Mouse (Mus musculus) neural tube, embryonic 15.5 days (tissue): ENCODE measurements around the gene Itga6. TPM values are rescaled to one million over a fixed set of nuclear protein-coding genes. Genes with fewer than 3 reads are reported as not detected.

ENCODE experiments used
- ATAC-seq: fragments of 200-750 bp; cut with Nextera tagmentation; 2 replicates; pipeline ENCODE4 v1.8.0; 2017; ENCODE audit warnings: mild to moderate bottlenecking, moderate TSS enrichment, moderate library complexity; ENCODE audit not compliant: low FRiP score
- H3K27ac ChIP-seq: fragments of 300-500 bp; sonication (generic); replicated peaks from 2 replicates; pipeline ENCODE4 v1.5.1; 2015; ENCODE audit warnings: mild to moderate bottlenecking, inconsistent platforms
- H3K27me3 ChIP-seq: fragments of 300-500 bp; sonication (generic); replicated peaks from 2 replicates; pipeline ENCODE4 v1.6.1; 2015; ENCODE audit warnings: inconsistent platforms
- H3K36me3 ChIP-seq: fragments of 300-500 bp; sonication (generic); 2 replicates; pipeline ENCODE4 v1.6.1; 2015; ENCODE audit warnings: inconsistent platforms
- H3K4me1 ChIP-seq: fragments of 300-500 bp; sonication (generic); 2 replicates; pipeline ENCODE4 v1.6.1; 2015; ENCODE audit warnings: inconsistent platforms
- H3K4me2 ChIP-seq: fragments of 300-500 bp; sonication (generic); 2 replicates; pipeline ENCODE4 v1.6.1; 2015; ENCODE audit warnings: inconsistent platforms, mild to moderate bottlenecking, moderate library complexity
- H3K4me3 ChIP-seq: fragments of 300-500 bp; sonication (generic); replicated peaks from 2 replicates; pipeline ENCODE4 v1.5.1; 2015; ENCODE audit warnings: mild to moderate bottlenecking, inconsistent platforms
- H3K9ac ChIP-seq: fragments of 300-500 bp; sonication (generic); replicated peaks from 2 replicates; pipeline ENCODE4 v1.6.1; 2015; ENCODE audit warnings: mild to moderate bottlenecking, inconsistent platforms
- H3K9me3 ChIP-seq: fragments of 300-500 bp; sonication (generic); replicated peaks from 2 replicates; pipeline ENCODE4 v1.6.1; 2016; ENCODE audit warnings: inconsistent platforms
- WGBS: fragments of 180-500 bp; shearing (Covaris S2); methylation state at CpG from one replicate; pipeline ENCODE4 v1.1.7; 2015; ENCODE audit warnings: mixed read lengths; 5-methylcytosine and 5-hydroxymethylcytosine counted together
- polyA plus RNA-seq: library from polyadenylated mRNA; unstranded; fragments of >200 nt; fragmentation: Nextera tagmentation; extraction: Ambion mirVana; gene quantifications from 2 replicates; pipeline ENCODE4 v1.2.1, GENCODE M21; 2015

Gene Itga6
- polyA plus RNA-seq, 1 experiment from 2014 or later, result 23.1 TPM

DNA sequence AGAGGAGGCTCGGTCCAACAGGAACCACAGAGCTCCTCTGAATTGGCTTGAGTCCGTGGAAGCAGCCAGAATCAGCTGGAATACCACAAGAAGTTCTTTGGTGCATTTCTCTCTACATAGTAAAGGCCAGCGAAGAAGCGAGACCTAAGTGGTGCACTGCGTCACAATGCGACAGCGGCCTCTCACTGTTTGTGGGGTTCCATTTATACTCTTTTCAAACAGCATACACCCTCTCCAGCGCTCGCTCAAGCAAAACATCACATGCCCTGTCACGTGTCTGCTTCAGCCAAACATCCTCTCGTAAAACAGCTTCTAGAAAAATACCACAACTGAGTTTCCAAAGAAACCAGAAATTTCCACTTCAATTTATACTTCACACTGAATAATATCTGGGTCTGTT lies 64.6 kb downstream of the Itga6 start:
- no peak overlapping the region for H3K4me3 ChIP-seq
- no peak overlapping the region for H3K4me2 ChIP-seq
- H3K9ac ChIP-seq, result no peak overlapping the region
- 0 out of 2 replicates have a peak, but pooled peaks cover 2% of the 10 kb centered on the region for H3K9me3 ChIP-seq
- peaks cover 4% of the 10 kb centered on the region; the same call in 1 of the 2 replicates for H3K4me1 ChIP-seq
- no peaks in the 10 kb centered on the region for H3K36me3 ChIP-seq
- 95% methylated on average over 11 of the region's 11 CpGs for WGBS
- no peak for ATAC-seq
- 0 out of 2 replicates have a peak, but pooled peaks cover 5% of the 10 kb centered on the region for H3K27me3 ChIP-seq
- H3K27ac ChIP-seq, result no peak overlapping the region

DNA sequence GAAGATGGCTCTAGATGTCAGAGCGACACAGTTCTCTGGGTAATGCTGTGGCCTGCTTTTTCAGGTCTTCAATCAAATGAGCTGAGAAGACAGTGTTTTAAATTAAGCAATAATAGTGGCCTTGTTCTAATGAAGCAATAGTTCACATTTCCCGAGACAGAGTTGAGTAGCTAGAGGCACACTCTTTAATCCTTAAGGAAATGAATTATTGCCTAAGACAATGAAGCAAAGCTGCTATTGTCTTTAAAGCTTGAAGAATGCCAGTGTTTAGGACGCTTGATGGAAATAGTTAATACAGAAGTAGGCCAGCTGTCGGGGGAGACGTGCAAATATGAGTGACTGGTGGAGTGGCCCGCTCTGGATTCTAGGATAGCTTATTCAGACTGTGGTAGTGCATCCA lies 65.5 kb downstream of the Itga6 start:
- Histone ChIP-seq H3K9ac (no peak overlapping the region), H3K4me3 (no peak overlapping the region), H3K9me3 (0 out of 2 replicates have a peak, but pooled peaks cover 2% of the 10 kb centered on the region), H3K4me2 (no peak overlapping the region), H3K27ac (no peak overlapping the region), H3K27me3 (0 out of 2 replicates have a peak, but pooled peaks cover 5% of the 10 kb centered on the region), H3K36me3 (no peaks in the 10 kb centered on the region), H3K4me1 (peaks cover 4% of the 10 kb centered on the region; the same call in 1 of the 2 replicates)
- WGBS, result 34% methylated on average over 6 of the region's 6 CpGs
- no peak for ATAC-seq

DNA sequence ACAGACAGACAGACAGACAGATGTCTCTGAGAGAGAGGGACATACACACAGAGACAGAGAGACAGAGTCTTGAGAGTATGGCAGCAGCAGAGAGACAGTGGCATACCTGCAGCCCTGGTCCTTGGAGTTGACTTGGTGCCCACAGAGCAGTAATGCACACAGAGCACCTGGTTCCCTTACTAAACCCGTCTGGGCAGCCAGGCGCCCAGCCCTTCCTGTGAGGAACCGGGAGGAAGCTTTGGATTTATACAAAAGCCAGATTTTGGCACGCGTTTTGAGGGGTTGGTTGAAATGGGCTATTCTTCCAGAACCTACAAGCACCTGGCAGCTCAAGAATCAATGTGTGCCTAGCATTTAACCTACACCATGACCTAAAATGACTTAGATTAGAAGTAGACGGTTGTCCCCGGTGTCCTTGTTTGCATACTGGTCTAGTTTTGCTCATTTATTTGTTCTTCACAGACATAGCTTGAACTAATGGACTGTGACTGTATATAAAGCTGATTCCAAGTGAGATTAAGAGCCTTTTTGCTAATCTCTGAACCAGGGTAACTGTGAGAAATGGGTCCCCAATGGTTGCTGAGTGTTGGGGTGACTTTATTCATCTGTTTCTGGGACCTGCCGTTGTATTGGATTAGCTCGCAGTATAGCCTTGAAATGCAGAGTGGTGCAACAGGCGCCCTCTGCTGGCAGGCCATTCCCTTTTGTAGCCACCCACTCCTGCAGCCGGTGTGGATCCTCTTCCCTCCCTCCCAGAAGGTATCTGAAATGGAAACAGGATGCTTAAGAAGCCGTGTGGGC lies 67.0 kb downstream of the Itga6 start:
- H3K27ac ChIP-seq, result no peak overlapping the region
- peak; percentile 85 for ATAC-seq
- no peak overlapping the region for H3K4me3 ChIP-seq
- 0 out of 2 replicates have a peak, but pooled peaks cover 2% of the 10 kb centered on the region for H3K9me3 ChIP-seq
- H3K9ac ChIP-seq, result no peak overlapping the region
- no peak overlapping the region for H3K4me2 ChIP-seq
- peaks cover 5% of the 10 kb centered on the region; the same call in 1 of the 2 replicates for H3K27me3 ChIP-seq
- WGBS, result 44% methylated on average over 12 of the region's 12 CpGs
- no peaks in the 10 kb centered on the region for H3K36me3 ChIP-seq
- peaks cover 8% of the 10 kb centered on the region for H3K4me1 ChIP-seq

DNA sequence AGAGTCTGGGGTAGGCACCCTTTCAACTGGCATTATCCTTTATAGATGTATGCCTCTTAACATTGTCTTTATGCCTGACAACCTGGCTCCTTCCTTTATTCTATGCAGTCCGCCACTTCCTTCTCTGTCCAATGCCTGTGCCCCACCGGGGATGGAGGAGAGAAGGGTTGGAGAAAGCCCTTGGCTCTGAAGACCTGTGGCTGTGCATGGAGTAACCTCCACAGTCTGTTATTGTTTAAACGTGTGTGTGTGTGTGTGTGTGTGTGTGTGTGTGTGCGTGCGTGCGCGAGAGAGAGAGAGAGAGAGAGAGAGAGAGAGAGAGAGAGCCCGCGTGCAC lies 67.6 kb downstream of the Itga6 start:
- no peak overlapping the region for H3K4me3 ChIP-seq
- 88% methylated on average over 8 of the region's 9 CpGs for WGBS
- ATAC-seq, result peak; percentile 43; the same call in 1 of the 2 replicates

DNA sequence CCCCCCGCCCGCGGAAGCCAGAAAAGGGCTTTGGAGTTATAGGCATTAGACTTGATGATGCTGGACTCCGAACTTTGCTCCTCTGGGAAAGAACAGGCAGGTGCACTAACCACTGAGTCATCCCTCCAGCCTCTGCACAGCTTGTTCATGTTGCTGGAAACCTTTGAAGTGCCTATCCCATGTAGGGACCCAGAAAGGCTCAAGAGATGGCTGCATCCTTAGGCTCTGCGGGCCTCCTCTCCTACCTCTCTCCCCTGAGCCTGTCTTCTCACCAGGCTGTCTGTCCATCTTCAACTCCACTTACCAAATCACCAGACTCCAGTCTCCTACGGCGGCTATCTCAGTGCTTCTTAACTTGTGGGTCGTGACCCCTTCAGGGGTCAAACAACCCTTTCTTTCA lies 68.0 kb downstream of the Itga6 start:
- Histone ChIP-seq H3K9me3 (0 out of 2 replicates have a peak, but pooled peaks cover 2% of the 10 kb centered on the region), H3K36me3 (no peaks in the 10 kb centered on the region), H3K4me2 (no peak overlapping the region), H3K27ac (no peak overlapping the region), H3K4me3 (no peak overlapping the region), H3K4me1 (peaks cover 8% of the 10 kb centered on the region), H3K9ac (no peak overlapping the region), H3K27me3 (peaks cover 5% of the 10 kb centered on the region; the same call in 1 of the 2 replicates)
- no peak for ATAC-seq
- WGBS, result 85% methylated on average over 5 of the region's 8 CpGs

More for the DNA sequence above, 67.6 kb downstream of the Itga6 start:
- H3K4me2 ChIP-seq, result no peak overlapping the region
- peaks cover 5% of the 10 kb centered on the region; the same call in 1 of the 2 replicates for H3K27me3 ChIP-seq
- peaks cover 8% of the 10 kb centered on the region for H3K4me1 ChIP-seq
- no peaks in the 10 kb centered on the region for H3K36me3 ChIP-seq
- H3K9me3 ChIP-seq, result 0 out of 2 replicates have a peak, but pooled peaks cover 2% of the 10 kb centered on the region
- H3K9ac ChIP-seq, result no peak overlapping the region
- H3K27ac ChIP-seq, result no peak overlapping the region

DNA sequence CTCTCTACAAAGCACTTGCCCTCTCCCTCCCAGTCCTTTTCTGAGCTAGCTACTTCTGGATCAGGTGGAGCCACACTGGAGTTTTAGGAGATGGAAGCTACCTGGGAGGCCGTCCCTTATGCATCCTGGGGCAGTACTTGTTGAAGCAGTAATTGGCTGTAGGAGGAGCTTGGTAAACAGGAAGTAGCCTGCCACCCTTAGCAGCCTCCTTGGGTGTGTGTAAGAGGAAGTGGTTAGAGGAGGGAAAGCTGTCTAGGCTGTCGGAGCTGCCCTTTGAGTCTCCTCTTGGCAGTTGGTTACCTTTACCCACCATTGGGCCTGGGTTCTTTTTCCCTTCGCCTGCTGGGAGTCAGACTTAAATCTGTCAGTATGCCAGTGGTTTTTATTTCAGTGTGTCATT lies 68.6 kb downstream of the Itga6 start:
- WGBS, result 35% methylated on average over 3 of the region's 3 CpGs
- H3K4me3 ChIP-seq, result no peak overlapping the region
- no peak for ATAC-seq

DNA sequence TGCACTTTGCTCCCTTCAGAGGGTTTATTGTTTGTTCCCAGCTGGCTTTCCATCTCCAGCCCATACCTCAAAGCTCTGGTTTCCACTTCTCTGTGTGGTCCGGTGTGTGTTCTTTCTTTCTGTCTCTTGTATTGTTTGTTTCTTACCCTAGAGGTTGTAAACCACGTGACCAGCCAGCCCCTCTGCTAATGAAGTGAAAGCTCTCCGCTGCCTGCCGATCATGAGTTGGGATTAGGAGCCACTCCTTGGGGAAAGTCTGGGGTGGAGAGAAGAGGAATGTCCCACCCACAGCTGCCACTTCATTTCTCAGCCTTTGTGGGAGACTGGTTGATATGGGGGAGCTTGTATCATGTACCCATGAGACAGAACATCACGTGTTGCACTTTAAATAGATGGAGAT lies 69.9 kb downstream of the Itga6 start:
- H3K4me1 ChIP-seq, result peaks cover 8% of the 10 kb centered on the region
- H3K36me3 ChIP-seq, result 0 out of 2 replicates have a peak, but pooled peaks cover 3% of the 10 kb centered on the region
- H3K27me3 ChIP-seq, result peaks cover 5% of the 10 kb centered on the region; the same call in 1 of the 2 replicates
- WGBS, result 21% methylated on average over 5 of the region's 5 CpGs
- no peaks in the 10 kb centered on the region for H3K9me3 ChIP-seq
- no peak overlapping the region for H3K9ac ChIP-seq
- ATAC-seq, result no peak
- no peak overlapping the region for H3K4me2 ChIP-seq
- H3K27ac ChIP-seq, result no peak overlapping the region
- H3K4me3 ChIP-seq, result no peak overlapping the region

More for the DNA sequence above, 68.6 kb downstream of the Itga6 start:
- Histone ChIP-seq H3K27me3 (peaks cover 5% of the 10 kb centered on the region; the same call in 1 of the 2 replicates), H3K4me2 (no peak overlapping the region), H3K9ac (no peak overlapping the region), H3K9me3 (0 out of 2 replicates have a peak, but pooled peaks cover 2% of the 10 kb centered on the region), H3K4me1 (peaks cover 8% of the 10 kb centered on the region), H3K27ac (no peak overlapping the region), H3K36me3 (no peaks in the 10 kb centered on the region)

DNA sequence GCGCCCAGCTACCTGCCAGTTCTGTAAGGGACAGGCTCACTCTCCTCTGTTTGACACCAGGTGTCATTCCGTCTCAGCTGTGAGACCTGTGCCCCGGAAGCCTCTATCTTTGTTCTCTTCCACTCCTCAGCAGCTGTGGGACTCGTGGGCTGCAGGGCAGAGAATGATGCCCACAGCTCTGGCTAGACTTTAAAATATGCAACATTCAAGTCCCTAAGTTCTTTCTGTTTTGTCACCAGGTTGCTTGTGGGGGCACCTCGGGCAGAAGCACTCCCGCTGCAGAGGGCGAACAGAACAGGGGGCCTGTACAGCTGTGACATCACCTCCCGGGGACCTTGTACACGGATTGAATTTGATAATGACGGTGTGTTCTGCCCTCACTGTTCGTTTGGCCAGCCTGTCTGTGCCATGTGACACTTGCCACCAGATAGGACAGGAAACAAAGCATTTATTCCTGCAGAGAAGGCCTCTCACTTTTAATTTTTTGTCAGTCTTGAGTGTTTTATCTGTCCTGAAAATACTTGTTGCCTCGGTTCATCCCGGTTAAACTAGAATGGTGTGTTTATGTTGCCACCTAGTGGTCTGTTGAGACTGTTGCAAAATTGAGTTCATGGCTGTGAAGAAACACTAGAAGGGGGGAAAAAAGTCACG lies 71.1 kb downstream of the Itga6 start:
- Histone ChIP-seq H3K4me2 (no peak overlapping the region), H3K27me3 (peaks cover 5% of the 10 kb centered on the region; the same call in 1 of the 2 replicates), H3K36me3 (0 out of 2 replicates have a peak, but pooled peaks cover 3% of the 10 kb centered on the region), H3K9ac (no peak overlapping the region), H3K27ac (no peak overlapping the region), H3K4me3 (no peak overlapping the region), H3K4me1 (peaks cover 8% of the 10 kb centered on the region), H3K9me3 (no peaks in the 10 kb centered on the region)
- 45% methylated on average over 14 of the region's 14 CpGs for WGBS
- ATAC-seq, result no peak

DNA sequence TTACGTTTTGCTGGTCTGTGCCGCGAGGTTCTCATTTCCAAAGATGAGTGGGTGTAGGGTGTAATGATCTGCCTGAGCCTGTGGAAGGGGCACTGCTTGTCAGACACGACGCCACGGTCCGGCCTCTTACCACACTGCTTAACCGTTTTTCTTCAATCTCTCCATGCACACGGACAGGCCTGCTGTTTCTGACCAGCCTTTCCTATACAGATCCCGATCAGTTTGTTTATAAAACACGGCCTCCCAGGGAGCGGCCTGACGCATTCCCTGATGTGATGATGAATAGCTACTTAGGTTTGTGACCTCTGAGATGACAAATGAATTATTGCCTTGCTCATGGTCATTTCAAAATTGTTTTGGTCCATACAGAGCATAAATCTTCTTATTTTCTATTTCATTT lies 78.7 kb downstream of the Itga6 start:
- Histone ChIP-seq H3K9ac (no peak overlapping the region), H3K27ac (no peak overlapping the region), H3K4me1 (no peaks in the 10 kb centered on the region), H3K27me3 (no peaks in the 10 kb centered on the region), H3K4me2 (no peak overlapping the region), H3K4me3 (no peak overlapping the region), H3K9me3 (no peaks in the 10 kb centered on the region), H3K36me3 (0 out of 2 replicates have a peak, but pooled peaks cover 3% of the 10 kb centered on the region)
- ATAC-seq, result no peak
- WGBS, result 65% methylated on average over 13 of the region's 13 CpGs

DNA sequence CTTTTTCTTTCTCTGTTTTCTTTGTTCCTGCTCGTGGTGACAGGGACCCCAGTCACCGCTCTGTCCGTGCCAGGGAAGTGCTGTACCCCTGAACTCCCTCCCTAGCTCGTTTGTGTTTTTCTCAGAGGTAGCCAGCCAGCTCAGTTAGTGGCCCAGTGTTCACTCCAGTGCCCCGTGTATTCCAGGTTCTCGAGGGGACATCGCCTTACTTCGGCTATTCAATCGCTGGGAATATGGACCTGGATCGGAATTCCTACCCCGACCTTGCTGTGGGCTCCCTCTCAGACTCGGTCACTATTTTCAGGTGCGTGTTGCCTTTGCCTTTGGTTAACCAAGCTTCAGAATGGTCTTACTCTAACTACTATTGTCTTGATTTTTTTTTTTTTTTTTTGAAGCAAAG lies 82.3 kb downstream of the Itga6 start:
- ATAC-seq, result no peak
- H3K4me1 ChIP-seq, result no peaks in the 10 kb centered on the region
- H3K4me2 ChIP-seq, result no peak overlapping the region
- H3K9ac ChIP-seq, result no peak overlapping the region
- no peak overlapping the region for H3K4me3 ChIP-seq
- H3K27me3 ChIP-seq, result no peaks in the 10 kb centered on the region
- H3K9me3 ChIP-seq, result no peaks in the 10 kb centered on the region
- 86% methylated on average over 13 of the region's 13 CpGs for WGBS
- H3K27ac ChIP-seq, result no peak overlapping the region
- H3K36me3 ChIP-seq, result no peaks in the 10 kb centered on the region

DNA sequence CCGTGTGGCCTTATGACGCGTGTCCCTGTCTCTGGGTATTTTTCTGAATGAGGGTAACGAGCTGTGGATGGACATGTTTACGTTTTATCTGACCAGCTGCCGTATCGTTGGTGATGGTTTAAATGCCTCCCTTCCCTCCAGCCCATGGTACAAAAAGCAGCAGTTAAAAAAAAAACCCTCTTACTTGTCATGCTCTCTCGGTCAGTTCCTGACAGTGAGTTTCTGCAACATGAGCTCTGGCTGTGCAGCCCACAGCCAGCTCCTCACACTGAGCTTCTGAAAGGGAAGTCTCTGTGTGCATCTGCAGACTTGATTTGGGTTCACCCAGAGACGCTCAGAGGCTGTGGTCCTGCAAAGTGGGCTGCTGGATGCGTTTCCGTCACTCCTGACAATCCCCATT lies 83.5 kb downstream of the Itga6 start:
- no peak overlapping the region for H3K4me3 ChIP-seq
- no peak overlapping the region for H3K4me2 ChIP-seq
- no peaks in the 10 kb centered on the region for H3K36me3 ChIP-seq
- no peak overlapping the region for H3K27ac ChIP-seq
- no peak overlapping the region for H3K9ac ChIP-seq
- no peak for ATAC-seq
- no peaks in the 10 kb centered on the region for H3K4me1 ChIP-seq
- H3K27me3 ChIP-seq, result no peaks in the 10 kb centered on the region
- H3K9me3 ChIP-seq, result no peaks in the 10 kb centered on the region
- 71% methylated on average over 11 of the region's 11 CpGs for WGBS
